28 mouse cellular contexts compared by ENCODE assay signal in the genomic region with DNA sequence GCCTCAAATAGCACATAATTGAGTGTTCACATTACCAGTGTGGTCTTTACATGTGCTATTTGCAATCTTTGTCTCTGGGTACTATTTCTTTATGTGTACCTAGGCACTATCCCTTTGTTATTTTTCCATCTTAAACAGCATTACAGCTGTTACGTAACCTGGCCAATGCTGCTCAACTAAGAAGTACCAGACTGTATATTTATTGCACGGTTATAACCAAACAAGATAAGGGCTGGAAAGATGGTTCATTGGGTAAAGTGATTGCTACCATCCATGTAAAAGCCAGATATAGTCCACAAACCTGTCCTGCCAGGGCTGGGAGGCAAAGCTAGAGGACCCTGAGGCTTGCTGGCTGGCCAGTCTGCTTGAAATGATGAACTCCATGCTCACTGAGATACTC.
"Had no signal": no experiment of that assay in that cellular context is flagged by ENCODE, and none has a peak within 500 bp of the region (broad histone marks: within the 10 kb centered on the region; RNA-seq: fewer than 3 reads in every experiment).

No protein-coding gene starts in this region.

- H3K27ac ChIP-seq: embryonic facial prominence, embryonic 10.5 days; embryonic facial prominence, embryonic 12.5 days; embryonic facial prominence, embryonic 13.5 days; embryonic facial prominence, embryonic 15.5 days; forebrain, embryonic 10.5 days; forebrain, embryonic 12.5 days; forebrain, embryonic 13.5 days; forebrain, embryonic 15.5 days; gastrocnemius, adult 2 months; heart, adult 2 months had no signal

- H3K27me3 ChIP-seq: embryonic facial prominence, embryonic 12.5 days; embryonic facial prominence, embryonic 13.5 days; embryonic facial prominence, embryonic 15.5 days; forebrain, embryonic 12.5 days; forebrain, embryonic 13.5 days; forebrain, embryonic 15.5 days had no signal

- H3K9ac ChIP-seq: embryonic facial prominence, embryonic 12.5 days; embryonic facial prominence, embryonic 13.5 days; embryonic facial prominence, embryonic 15.5 days; forebrain, embryonic 12.5 days; forebrain, embryonic 13.5 days; forebrain, embryonic 15.5 days; forebrain, postnatal 0 days had no signal

- ATAC-seq: forebrain, embryonic 13.5 days; forebrain, embryonic 14.5 days; forebrain, embryonic 15.5 days; forebrain, embryonic 16.5 days; forebrain, postnatal 0 days had no signal

- H3K4me2 ChIP-seq: embryonic facial prominence, embryonic 12.5 days; embryonic facial prominence, embryonic 13.5 days; embryonic facial prominence, embryonic 15.5 days; forebrain, embryonic 12.5 days; forebrain, embryonic 13.5 days; forebrain, embryonic 15.5 days had no signal

- DNase-seq: cerebellum, adult 2 months; cerebellum, adult 8-10 months; cerebellum, adult 9-10 months; cerebellum, adult 9-11 months; cerebellum, postnatal 10 days; cerebellum, postnatal 14 days; cerebellum, postnatal 25 days; cerebellum, postnatal 36 days; embryo, embryonic 11 days; forebrain, postnatal 0 days; gastrocnemius, adult 2 months; gastrocnemius, postnatal 10 days; gastrocnemius, postnatal 14 days; gastrocnemius, postnatal 25 days; gastrocnemius, postnatal 36 days; heart, adult 18-20 months; heart, adult 2 months had no signal

- H3K4me1 ChIP-seq: embryonic facial prominence, embryonic 10.5 days; embryonic facial prominence, embryonic 12.5 days; embryonic facial prominence, embryonic 13.5 days; embryonic facial prominence, embryonic 15.5 days; forebrain, embryonic 15.5 days had no signal

- H3K9me3 ChIP-seq: embryonic facial prominence, embryonic 10.5 days; embryonic facial prominence, embryonic 12.5 days; embryonic facial prominence, embryonic 13.5 days; embryonic facial prominence, embryonic 15.5 days; forebrain, embryonic 10.5 days; forebrain, embryonic 12.5 days; forebrain, embryonic 13.5 days; forebrain, embryonic 15.5 days had no signal

- H3K36me3 ChIP-seq: embryonic facial prominence, embryonic 10.5 days; embryonic facial prominence, embryonic 12.5 days; embryonic facial prominence, embryonic 13.5 days; embryonic facial prominence, embryonic 15.5 days; forebrain, embryonic 10.5 days; forebrain, embryonic 12.5 days; forebrain, embryonic 15.5 days had no signal

- H3K4me3 ChIP-seq: embryonic facial prominence, embryonic 10.5 days; embryonic facial prominence, embryonic 12.5 days; embryonic facial prominence, embryonic 13.5 days; embryonic facial prominence, embryonic 15.5 days; erythroblast, embryonic 14.5 days; forebrain, embryonic 10.5 days; forebrain, embryonic 12.5 days; forebrain, embryonic 13.5 days; forebrain, embryonic 15.5 days; gastrocnemius, adult 2 months; heart, adult 2 months had no signal
